Mouse (Mus musculus): ENCODE measurements around the gene Gm17571. TPM values are rescaled to one million over a fixed set of nuclear protein-coding genes. Genes with fewer than 3 reads are reported as not detected.

Gene Gm17571
- polyA plus RNA-seq, 1 experiment from 2014 or later: not detected

- H3K36me3 ChIP-seq (ENCODE audit: control insufficient read depth, insufficient read depth, low read length): no peaks in the 10 kb centered on the region
- peak overlapping the region; percentile 12; the same call in 1 of the 2 replicates for H3K4me2 ChIP-seq (ENCODE audit: low read length)
- 35% methylated on average over 7 of the region's 7 CpGs for WGBS
- H3K4me1 ChIP-seq (replicated peaks; ENCODE audit: control insufficient read depth, insufficient read depth, low read length): peaks cover 19% of the 10 kb centered on the region
- peak; percentile 60; the same call in 1 of the 2 replicates for ATAC-seq (replicated peaks; ENCODE audit: low FRiP score, low TSS enrichment, low read depth)
- peak overlapping the region; percentile 67 for H3K27ac ChIP-seq (ENCODE audit: low read depth)
- no peak overlapping the region for H3K9ac ChIP-seq (ENCODE audit: low read length)
- H3K4me3 ChIP-seq (ENCODE audit: low read depth, low read length): no peak overlapping the region
- peak; percentile 68 for DNase-seq (ENCODE audit: low spot score)
- H3K9me3 ChIP-seq (ENCODE audit: control insufficient read depth, low read length): no peaks in the 10 kb centered on the region
- H3K27me3 ChIP-seq (replicated peaks; ENCODE audit: control insufficient read depth, insufficient read depth, low read length): no peaks in the 10 kb centered on the region
Measured at GRCm38 (mm10) chr9:13425031-13425940, 21.3 kb downstream of the Gm17571 start.

DNA sequence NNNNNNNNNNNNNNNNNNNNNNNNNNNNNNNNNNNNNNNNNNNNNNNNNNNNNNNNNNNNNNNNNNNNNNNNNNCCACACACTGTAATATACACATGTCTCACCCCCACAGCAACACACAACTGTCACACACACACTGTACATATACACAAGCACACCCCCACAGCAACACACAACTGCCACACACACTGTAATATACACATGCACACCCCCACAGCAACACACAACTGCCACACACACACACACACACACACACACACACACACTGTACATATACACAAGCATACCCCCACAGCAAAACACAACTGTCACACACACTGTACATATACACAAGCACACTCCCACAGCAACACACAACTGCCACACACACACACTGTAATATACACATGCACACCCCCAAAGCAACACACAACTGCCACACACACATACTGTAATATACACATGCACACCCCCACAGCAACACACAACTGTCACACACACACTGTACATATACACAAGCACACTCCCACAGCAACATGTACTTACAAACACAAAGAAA, 32.3 kb downstream of the Gm17571 start:
- H3K27ac ChIP-seq (ENCODE audit: low read depth): no peak overlapping the region
- H3K4me1 ChIP-seq (replicated peaks; ENCODE audit: control insufficient read depth, insufficient read depth, low read length): no peaks in the 10 kb centered on the region
- ATAC-seq (replicated peaks; ENCODE audit: low FRiP score, low TSS enrichment, low read depth) (no peak), DNase-seq (ENCODE audit: low spot score) (no peak)
- no peaks in the 10 kb centered on the region for H3K27me3 ChIP-seq (replicated peaks; ENCODE audit: control insufficient read depth, insufficient read depth, low read length)
- H3K9me3 ChIP-seq (ENCODE audit: control insufficient read depth, low read length): no peaks in the 10 kb centered on the region
- H3K9ac ChIP-seq (ENCODE audit: low read length): no peak overlapping the region
- no peaks in the 10 kb centered on the region for H3K36me3 ChIP-seq (ENCODE audit: control insufficient read depth, insufficient read depth, low read length)
- no peak overlapping the region for H3K4me2 ChIP-seq (ENCODE audit: low read length)
- H3K4me3 ChIP-seq (ENCODE audit: low read depth, low read length): no peak overlapping the region

Other genes starting within 250 kb of the Gm17571 start
- 5.9 and 6.2 TPM in 2 replicates for gene Jrkl, start 200.9 kb downstream of the Gm17571 start, polyA plus RNA-seq (2014; fragmentation: Nextera tagmentation; extraction: Ambion mirVana)
- gene Ccdc82, start 199.8 kb downstream of the Gm17571 start, polyA plus RNA-seq (2014; fragmentation: Nextera tagmentation; extraction: Ambion mirVana): 10.2 and 11.2 TPM in 2 replicates
- gene Maml2, start 148.8 kb downstream of the Gm17571 start, polyA plus RNA-seq (2014; fragmentation: Nextera tagmentation; extraction: Ambion mirVana): 6.3 and 6.5 TPM in 2 replicates